Mouse (Mus musculus) MEL (cell line): ENCODE measurements around the gene Zfp668. TPM values are rescaled to one million over a fixed set of nuclear protein-coding genes. Genes with fewer than 3 reads are reported as not detected.
A peak's percentile ranks its signal among the peaks of the same experiment; 100 is the strongest.

Source experiments
- DNase-seq: peaks from one replicate; pipeline ENCODE4 v3.0.0; 2011; ENCODE audit warnings: low read depth, low spot score
- H3K27ac ChIP-seq: 2 replicates; pipeline ENCODE4 v1.5.1; 2012; ENCODE audit warnings: low read depth, mild to moderate bottlenecking, control low read depth, low read length, moderate library complexity; ENCODE audit not compliant: control insufficient read depth
- H3K27me3 ChIP-seq, 2 experiments: fragments of 150-350 bp in 1 of 2; sonication (generic) in 1 of 2; 2 replicates each; pipeline ENCODE4 v1.6.1; 2012; ENCODE audit warnings: low read length in 2 of 2, mild to moderate bottlenecking in 2 of 2, improper control_type of control experiment in 1 of 2, moderate library complexity in 1 of 2; ENCODE audit not compliant: insufficient read depth in 2 of 2, control insufficient read depth in 1 of 2
- H3K36me3 ChIP-seq, 2 experiments: 2 replicates each; pipeline ENCODE4 v1.6.1; 2012 to 2014; ENCODE audit warnings: low read length in 2 of 2, improper control_type of control experiment in 1 of 2, inconsistent platforms in 1 of 2, mild to moderate bottlenecking in 1 of 2; ENCODE audit not compliant: insufficient read depth in 2 of 2, control insufficient read depth in 1 of 2
- H3K4me1 ChIP-seq, 2 experiments: fragments of 150-350 bp in 1 of 2; sonication (generic) in 1 of 2; 2 replicates each; pipeline ENCODE4 v1.6.1; 2012; ENCODE audit warnings: low read length in 2 of 2, improper control_type of control experiment in 1 of 2, mild to moderate bottlenecking in 1 of 2; ENCODE audit not compliant: insufficient read depth in 2 of 2, control insufficient read depth in 1 of 2
- H3K4me3 ChIP-seq, 2 experiments: fragments of 150-350 bp in 1 of 2; sonication (generic) in 1 of 2; 2 replicates each; pipeline ENCODE4 v1.5.1; 2012; ENCODE audit warnings: low read depth in 2 of 2, low read length in 2 of 2, mild to moderate bottlenecking in 2 of 2, moderate library complexity in 2 of 2, control low read depth in 1 of 2, improper control_type of control experiment in 1 of 2; ENCODE audit not compliant: control insufficient read depth in 1 of 2, insufficient read depth in 1 of 2
- H3K79me2 ChIP-seq: 2 replicates; pipeline ENCODE4 v1.6.1; 2012; ENCODE audit warnings: mild to moderate bottlenecking, low read length, moderate library complexity; ENCODE audit not compliant: control insufficient read depth, poor library complexity, insufficient read depth
- H3K9ac ChIP-seq: 2 replicates; pipeline ENCODE4 v1.6.1; 2012; ENCODE audit warnings: low read depth, mild to moderate bottlenecking, control low read depth, low read length, moderate library complexity; ENCODE audit not compliant: control insufficient read depth, poor library complexity, severe bottlenecking
- H3K9me3 ChIP-seq: fragments of 150-350 bp; sonication (generic); replicated peaks from 2 replicates; pipeline ENCODE4 v1.6.1; 2012; ENCODE audit warnings: mild to moderate bottlenecking, low read length, improper control_type of control experiment, moderate library complexity; ENCODE audit not compliant: insufficient read depth
- BHLHE40 ChIP-seq: IDR thresholded peaks from 2 replicates; pipeline ENCODE4 v1.6.1; 2012; ENCODE audit warnings: low read depth, mild to moderate bottlenecking, inconsistent platforms, low read length, improper control_type of control experiment, borderline replicate concordance
- CTCF ChIP-seq, 3 experiments: IDR thresholded peaks in 2 of 3; conservative IDR thresholded peaks in 1 of 3; 2 replicates each; pipeline ENCODE4 v1.5.1; 2011 to 2012; ENCODE audit warnings: low read length in 3 of 3, low read depth in 2 of 3, mild to moderate bottlenecking in 2 of 3, improper control_type of control experiment in 1 of 3, inconsistent platforms in 1 of 3, mixed read lengths in 1 of 3, moderate library complexity in 1 of 3; ENCODE audit not compliant: control insufficient read depth in 1 of 3, insufficient read depth in 1 of 3, poor library complexity in 1 of 3, severe bottlenecking in 1 of 3
- E2F4 ChIP-seq: IDR thresholded peaks from 2 replicates; pipeline ENCODE4 v1.6.1; 2011; ENCODE audit warnings: low read depth, low read length, improper control_type of control experiment, borderline replicate concordance
- ETS1 ChIP-seq: IDR thresholded peaks from 2 replicates; pipeline ENCODE4 v1.6.1; 2012; ENCODE audit warnings: low read depth, mild to moderate bottlenecking, inconsistent platforms, low read length, improper control_type of control experiment, moderate library complexity
- GABPA ChIP-seq: IDR thresholded peaks from 2 replicates; pipeline ENCODE4 v1.6.1; 2012; ENCODE audit warnings: low read depth, mild to moderate bottlenecking, inconsistent platforms, low read length, improper control_type of control experiment, moderate library complexity
- GATA1 ChIP-seq: IDR thresholded peaks from 2 replicates; pipeline ENCODE4 v1.6.1; 2011; ENCODE audit warnings: low read depth, low read length, improper control_type of control experiment
- HCFC1 ChIP-seq: IDR thresholded peaks from 2 replicates; pipeline ENCODE4 v1.6.1; 2012; ENCODE audit warnings: low read depth, mild to moderate bottlenecking, inconsistent platforms, low read length, improper control_type of control experiment, moderate library complexity
- JUND ChIP-seq: IDR thresholded peaks from 2 replicates; pipeline ENCODE4 v1.6.1; 2011; ENCODE audit warnings: low read depth, mild to moderate bottlenecking, improper control_type of control experiment, low read length
- MAX ChIP-seq: IDR thresholded peaks from 2 replicates; pipeline ENCODE4 v1.6.1; 2011; ENCODE audit warnings: low read length, improper control_type of control experiment
- MAZ ChIP-seq: IDR thresholded peaks from 2 replicates; pipeline ENCODE4 v1.6.1; 2012; ENCODE audit warnings: low read depth, mild to moderate bottlenecking, inconsistent platforms, low read length, improper control_type of control experiment
- MEF2A ChIP-seq: IDR thresholded peaks from 2 replicates; pipeline ENCODE4 v1.6.1; 2014; ENCODE audit warnings: low read depth, mild to moderate bottlenecking, inconsistent platforms, low read length, improper control_type of control experiment; ENCODE audit not compliant: poor library complexity, insufficient replicate concordance, severe bottlenecking; ENCODE audit errors: extremely low read depth
- MXI1 ChIP-seq: IDR thresholded peaks from 2 replicates; pipeline ENCODE4 v1.6.1; 2011; ENCODE audit warnings: mild to moderate bottlenecking, low read depth, low read length, improper control_type of control experiment
- MYC ChIP-seq: IDR thresholded peaks from 2 replicates; pipeline ENCODE4 v1.6.1; 2011; ENCODE audit warnings: low read depth, mild to moderate bottlenecking, low read length, improper control_type of control experiment, moderate library complexity
- NELFE ChIP-seq: IDR thresholded peaks from 2 replicates; pipeline ENCODE4 v1.6.1; 2011; ENCODE audit warnings: low read depth, low read length, improper control_type of control experiment
- NRF1 ChIP-seq: IDR thresholded peaks from 2 replicates; pipeline ENCODE4 v1.6.1; 2014; ENCODE audit warnings: low read depth, mild to moderate bottlenecking, inconsistent platforms, low read length, improper control_type of control experiment, moderate library complexity; ENCODE audit not compliant: poor library complexity, insufficient read depth, severe bottlenecking
- POLR2AphosphoS2 ChIP-seq: IDR thresholded peaks from 2 replicates; pipeline ENCODE4 v1.6.1; 2011; ENCODE audit warnings: low read length, improper control_type of control experiment
- POLR2AphosphoS5 ChIP-seq: IDR thresholded peaks from 2 replicates; pipeline ENCODE4 v1.6.1; 2012; ENCODE audit warnings: low read depth, borderline replicate concordance, mild to moderate bottlenecking, inconsistent platforms, low read length, moderate library complexity, mixed read lengths
- RAD21 ChIP-seq: IDR thresholded peaks from 2 replicates; pipeline ENCODE4 v1.6.1; 2011; ENCODE audit warnings: mild to moderate bottlenecking, low read depth, low read length, improper control_type of control experiment
- RCOR1 ChIP-seq: IDR thresholded peaks from 2 replicates; pipeline ENCODE4 v1.6.1; 2012; ENCODE audit warnings: low read depth, mild to moderate bottlenecking, inconsistent platforms, low read length, improper control_type of control experiment
- SIN3A ChIP-seq: IDR thresholded peaks from 2 replicates; pipeline ENCODE4 v1.6.1; 2012; ENCODE audit warnings: low read length, improper control_type of control experiment, inconsistent platforms
- SMC3 ChIP-seq: IDR thresholded peaks from 2 replicates; pipeline ENCODE4 v1.6.1; 2011; ENCODE audit warnings: low read depth, low read length, improper control_type of control experiment
- TAL1 ChIP-seq: IDR thresholded peaks from 2 replicates; pipeline ENCODE4 v1.6.1; 2012; ENCODE audit warnings: mild to moderate bottlenecking, inconsistent platforms, low read length, moderate library complexity, mixed read lengths
- TBP ChIP-seq: IDR thresholded peaks from 2 replicates; pipeline ENCODE4 v1.8.0; 2011; ENCODE audit warnings: low read depth, low read length, improper control_type of control experiment
- TCF12 ChIP-seq: IDR thresholded peaks from 2 replicates; pipeline ENCODE4 v1.6.1; 2014; ENCODE audit warnings: low read depth, mild to moderate bottlenecking, inconsistent platforms, low read length, improper control_type of control experiment, moderate library complexity
- UBTF ChIP-seq: IDR thresholded peaks from 2 replicates; pipeline ENCODE4 v1.6.1; 2012; ENCODE audit warnings: low read depth, mild to moderate bottlenecking, inconsistent platforms, low read length, improper control_type of control experiment, moderate library complexity, borderline replicate concordance; ENCODE audit not compliant: insufficient read depth
- USF1 ChIP-seq: IDR thresholded peaks from 2 replicates; pipeline ENCODE4 v1.6.1; 2014; ENCODE audit warnings: low read depth, mild to moderate bottlenecking, inconsistent platforms, low read length, improper control_type of control experiment, moderate library complexity
- ZC3H11A ChIP-seq: IDR thresholded peaks from 2 replicates; pipeline ENCODE4 v1.6.1; 2012; ENCODE audit warnings: low read depth, mild to moderate bottlenecking, inconsistent platforms, low read length, improper control_type of control experiment
- ZKSCAN1 ChIP-seq: IDR thresholded peaks from 2 replicates; pipeline ENCODE4 v1.6.1; 2012; ENCODE audit warnings: low read depth, mild to moderate bottlenecking, inconsistent platforms, low read length, improper control_type of control experiment, moderate library complexity
- ZMIZ1 ChIP-seq: IDR thresholded peaks from 2 replicates; pipeline ENCODE4 v1.6.1; 2012; ENCODE audit warnings: low read depth, mild to moderate bottlenecking, inconsistent platforms, low read length, improper control_type of control experiment, moderate library complexity
- ZNF384 ChIP-seq: IDR thresholded peaks from 2 replicates; pipeline ENCODE4 v1.6.1; 2012; ENCODE audit warnings: low read depth, mild to moderate bottlenecking, inconsistent platforms, low read length, improper control_type of control experiment
- polyA plus RNA-seq, 2 experiments: library from polyadenylated mRNA; stranded (reverse) in 1 of 2; unstranded in 1 of 2; fragments of >175 nt in 1 of 2; fragments of >200 nt in 1 of 2; gene quantifications; 2 replicates each; pipeline versions ENCODE4 v1.2.1 to v1.2.4; 2012; ENCODE audit warnings: low replicate concordance in 2 of 2, low read depth in 1 of 2; ENCODE audit not compliant: insufficient read length in 2 of 2, insufficient read depth in 1 of 2, missing spikeins in 1 of 2
- total RNA-seq: library from RNA; depleted of rRNA; stranded (reverse); fragments of 300-350 nt; gene quantifications from 2 replicates; pipeline ENCODE4 v1.2.3, GENCODE M21; 2012

The Zfp668 gene
- total and polyA plus RNA-seq, 3 experiments = 9.1 to 15.6 TPM; not detected in 1

DNA sequence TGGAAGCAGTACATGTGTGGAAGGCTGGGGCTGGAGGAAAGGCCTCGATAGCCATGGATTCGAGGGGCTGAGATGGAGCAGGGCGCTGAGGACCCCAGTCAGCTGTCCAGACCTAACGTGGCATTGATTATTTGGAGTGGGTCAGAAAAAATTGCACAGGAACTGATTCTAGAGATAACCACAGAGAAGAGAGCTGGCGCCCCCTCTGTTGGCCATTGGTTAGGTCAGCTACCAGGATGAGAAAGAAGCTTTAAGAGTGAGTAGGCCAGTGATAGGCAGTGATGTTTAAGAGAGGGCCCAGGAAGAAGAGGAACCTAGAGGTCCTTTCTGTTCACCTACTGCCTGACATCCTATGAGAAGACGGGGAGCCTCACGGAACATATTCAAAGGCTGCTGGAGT is 42.7 kb upstream of the Zfp668 start:
- H3K4me1 ChIP-seq = peaks cover 0 to 11% of the 10 kb centered on the region in 2 experiments; a peak in 2 of 4 replicates
- H3K4me3 ChIP-seq = no peak overlapping the region
- H3K27me3 ChIP-seq = no peaks in the 10 kb centered on the region
- TF ChIP-seq JUND = no peak
- no peak for TF ChIP-seq MYC
- TF ChIP-seq UBTF = no peak
- TF ChIP-seq NRF1 = no peak
- TF ChIP-seq RAD21 = peak; percentile 15
- no peak; the same call in 1 of the 2 replicates for TF ChIP-seq SMC3
- TF ChIP-seq ZKSCAN1 = no peak
- TF ChIP-seq ZMIZ1 = no peak
- no peak for TF ChIP-seq NELFE
- no peak for TF ChIP-seq POLR2AphosphoS2
- peak; percentile 58 for TF ChIP-seq GATA1
- TF ChIP-seq BHLHE40 = no peak
- TF ChIP-seq E2F4 = no peak
- no peak for TF ChIP-seq USF1
- no peak for TF ChIP-seq MEF2A
- TF ChIP-seq MAZ = no peak
- no peak for TF ChIP-seq TBP
- no peak for TF ChIP-seq GABPA
- TF ChIP-seq MXI1 = no peak
- peak; percentile 50 to 69 (median 56); a peak in 5 of 6 replicates for TF ChIP-seq CTCF (IDR thresholded peaks at IDR 0.05 in 2 of 3, conservative IDR thresholded peaks at IDR 0.05 in 1 of 3; ENCODE audit: control insufficient read depth in 1 of 3, insufficient read depth in 1 of 3, low read depth in 2 of 3, low read length in 3 of 3, poor library complexity in 1 of 3, severe bottlenecking in 1 of 3)
- TF ChIP-seq RCOR1 = no peak
- TF ChIP-seq, all 39 proteins: peak for 3
- peak; percentile 54 for DNase-seq
- Histone ChIP-seq H3K79me2 (no peaks in the 10 kb centered on the region), H3K27ac (no peak overlapping the region), H3K9ac (no peak overlapping the region), H3K9me3 (no peaks in the 10 kb centered on the region), H3K36me3 (peaks cover 2 to 13% of the 10 kb centered on the region in 2 experiments; a peak in 3 of 4 replicates)

DNA sequence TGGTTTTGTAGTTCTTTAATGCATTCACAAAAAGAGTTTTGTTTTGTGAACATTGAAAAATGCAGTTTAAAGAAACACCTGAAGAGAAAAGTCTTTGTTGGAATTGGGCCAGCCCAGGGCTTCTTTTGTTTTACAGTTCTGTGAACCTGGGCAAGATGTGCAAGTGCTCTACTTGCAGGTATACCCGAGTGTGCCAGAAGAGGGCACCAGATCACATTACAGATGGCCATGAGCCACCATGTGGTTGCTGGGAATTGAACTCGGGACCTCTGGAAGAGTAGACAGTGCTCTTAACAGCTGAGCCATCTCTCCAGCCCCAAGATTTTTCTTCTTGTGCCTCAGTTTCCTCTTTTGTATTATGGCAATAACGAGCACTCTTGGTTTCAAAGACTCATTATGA is 41.6 kb upstream of the Zfp668 start:
- Histone ChIP-seq H3K9ac (no peak overlapping the region), H3K27ac (no peak overlapping the region), H3K36me3 (peaks cover 2 to 15% of the 10 kb centered on the region in 2 experiments; a peak in 3 of 4 replicates), H3K9me3 (no peaks in the 10 kb centered on the region), H3K4me3 (no peak overlapping the region)
- TF ChIP-seq POLR2AphosphoS5 (no peak), ETS1 (no peak), NELFE (no peak), JUND (no peak), RCOR1 (no peak), RAD21 (peak; percentile 25), MYC (peak; percentile 91), TCF12 (no peak), ZC3H11A (no peak; the same call in 1 of the 2 replicates), HCFC1 (0 out of 2 replicates have a peak, but pooled peaks have one; percentile 25), POLR2AphosphoS2 (no peak), ZNF384 (no peak), MAX (0 out of 2 replicates have a peak, but pooled peaks have one; percentile 5), ZMIZ1 (no peak), GATA1 (no peak), SMC3 (peak; percentile 58), BHLHE40 (no peak), CTCF (IDR thresholded peaks at IDR 0.05 in 2 of 3, conservative IDR thresholded peaks at IDR 0.05 in 1 of 3; ENCODE audit: control insufficient read depth in 1 of 3, insufficient read depth in 1 of 3, low read depth in 2 of 3, low read length in 3 of 3, poor library complexity in 1 of 3, severe bottlenecking in 1 of 3) (peak; percentile 64 to 70 (median 66)), TAL1 (no peak), SIN3A (0 out of 2 replicates have a peak, but pooled peaks have one; percentile 17)
- TF ChIP-seq, all 39 proteins: peak for 7
- peaks cover 1% of the 10 kb centered on the region; the same call in 1 of the 2 replicates for H3K79me2 ChIP-seq
- DNase-seq = peak; percentile 83
- H3K27me3 ChIP-seq = no peaks in the 10 kb centered on the region
- peaks cover 0 to 14% of the 10 kb centered on the region in 2 experiments; a peak in 2 of 4 replicates for H3K4me1 ChIP-seq
